Mouse (Mus musculus) liver, embryonic 18 days (tissue): ENCODE measurements around the gene Zfp446. TPM values are rescaled to one million over a fixed set of nuclear protein-coding genes. Genes with fewer than 3 reads are reported as not detected.

Experiments used
- polyA plus RNA-seq: library from polyadenylated mRNA; depleted of rRNA; stranded (reverse); fragments of >200 nt; gene quantifications from 2 replicates; pipeline ENCODE4 v1.2.3, GENCODE M21; 2012; rRNA removed

Gene Zfp446
- 1.9 and 2.1 TPM in 2 replicates for polyA plus RNA-seq

GRCm38 (mm10) chr7:12977682-12978389 lies at the start of gene Zfp446:
Gene Zfp446 (plus strand): TSS chr7:12977848.

GRCm38 (mm10) chr7:12965678-12966091 lies 12.0 kb upstream of the Zfp446 start, which contains the start of gene Zfp324:
Gene Zfp324 (plus strand): TSS chr7:12965838.

GRCm38 (mm10) chr7:12998053-12998452 lies 20.4 kb downstream of the Zfp446 start, which contains the start of gene Slc27a5:
Gene Slc27a5 (minus strand): TSS chr7:12998192.

GRCm38 (mm10) chr7:12998851-12999250 lies 21.2 kb downstream of the Zfp446 start, which contains the start of gene Trim28:
Gene Trim28 (plus strand): TSS chr7:12999114.

GRCm38 (mm10) chr7:13010005-13010908 lies 32.6 kb downstream of the Zfp446 start, which contains the start of gene Zbtb45:
Gene Zbtb45 (minus strand): TSS chr7:13010034.

GRCm38 (mm10) chr7:13034148-13034977 lies 56.7 kb downstream of the Zfp446 start, which contains the start of gene Chmp2a:
Gene Chmp2a (minus strand): TSS chr7:13034807.

Other genes starting within 250 kb of the Zfp446 start
- not detected in 2 replicates for gene Vmn2r56, start 242.8 kb upstream of the Zfp446 start, polyA plus RNA-seq
- 0.25 and 0.29 TPM in 2 replicates for gene Zscan18, start 174.2 kb upstream of the Zfp446 start, polyA plus RNA-seq
- 2.2 and 2.4 TPM in 2 replicates for gene Zfp329, start 159.0 kb upstream of the Zfp446 start, polyA plus RNA-seq
- gene Zfp110, start 143.1 kb upstream of the Zfp446 start, polyA plus RNA-seq: 5.1 and 5.6 TPM in 2 replicates
- 0.75 and 0.82 TPM in 2 replicates for gene Zfp128, start 96.7 kb upstream of the Zfp446 start, polyA plus RNA-seq
- gene Zscan22, start 80.0 kb upstream of the Zfp446 start, polyA plus RNA-seq: 3.4 and 3.5 TPM in 2 replicates
- gene Rps5, start 55.6 kb upstream of the Zfp446 start, polyA plus RNA-seq: 1,527 and 1,533 TPM in 2 replicates
- 0.13 and 0.22 TPM in 2 replicates for gene Rnf225, start 50.4 kb upstream of the Zfp446 start, polyA plus RNA-seq
- gene Zfp324, start 12.0 kb upstream of the Zfp446 start, polyA plus RNA-seq: 1.7 and 1.8 TPM in 2 replicates
- gene Slc27a5, start 20.3 kb downstream of the Zfp446 start, polyA plus RNA-seq: 37.4 and 60.2 TPM in 2 replicates
- gene Trim28, start 21.3 kb downstream of the Zfp446 start, polyA plus RNA-seq: 85.9 and 90.4 TPM in 2 replicates
- gene Zbtb45, start 32.2 kb downstream of the Zfp446 start, polyA plus RNA-seq: 5.4 and 5.7 TPM in 2 replicates
- 99.3 and 101 TPM in 2 replicates for gene Chmp2a, start 57.0 kb downstream of the Zfp446 start, polyA plus RNA-seq
- 86.0 and 91.7 TPM in 2 replicates for gene Ube2m, start 60.4 kb downstream of the Zfp446 start, polyA plus RNA-seq
- gene Mzf1, start 76.9 kb downstream of the Zfp446 start, polyA plus RNA-seq: 0.53 and 0.59 TPM in 2 replicates
- not detected in 2 replicates for gene Vmn1r85, start 117.3 kb downstream of the Zfp446 start, polyA plus RNA-seq
- gene Vmn1r86, start 142.1 kb downstream of the Zfp446 start, polyA plus RNA-seq: not detected in 2 replicates
- not detected in 2 replicates for gene Vmn1r87, start 162.3 kb downstream of the Zfp446 start, polyA plus RNA-seq
- not detected in 2 replicates for gene Vmn1r88, start 181.7 kb downstream of the Zfp446 start, polyA plus RNA-seq
- not detected in 2 replicates for gene Vmn1r89, start 235.2 kb downstream of the Zfp446 start, polyA plus RNA-seq